Mouse (Mus musculus) spleen, adult 18-20 months (tissue): ENCODE data around the gene Nek11.
A peak's percentile ranks its signal among the peaks of the same experiment; 100 is the strongest.
"Not testable (repeated sequence)": the region's sequence is repeated elsewhere in the genome, so short reads cannot be mapped to it uniquely, and the experiment has no call there.

Experiments used
- DNase-seq, 2 experiments: peaks; one replicate each; pipeline ENCODE4 v3.0.0; 2022; ENCODE audit warnings: mixed read lengths in 2 of 2

Gene Nek11

GRCm38 (mm10) chr9:105134536-105134935 is 260.8 kb downstream of the Nek11 start:
- DNase-seq, result no peak

GRCm38 (mm10) chr9:105132002-105132367 is 263.3 kb downstream of the Nek11 start:
- no peak for DNase-seq

DNA sequence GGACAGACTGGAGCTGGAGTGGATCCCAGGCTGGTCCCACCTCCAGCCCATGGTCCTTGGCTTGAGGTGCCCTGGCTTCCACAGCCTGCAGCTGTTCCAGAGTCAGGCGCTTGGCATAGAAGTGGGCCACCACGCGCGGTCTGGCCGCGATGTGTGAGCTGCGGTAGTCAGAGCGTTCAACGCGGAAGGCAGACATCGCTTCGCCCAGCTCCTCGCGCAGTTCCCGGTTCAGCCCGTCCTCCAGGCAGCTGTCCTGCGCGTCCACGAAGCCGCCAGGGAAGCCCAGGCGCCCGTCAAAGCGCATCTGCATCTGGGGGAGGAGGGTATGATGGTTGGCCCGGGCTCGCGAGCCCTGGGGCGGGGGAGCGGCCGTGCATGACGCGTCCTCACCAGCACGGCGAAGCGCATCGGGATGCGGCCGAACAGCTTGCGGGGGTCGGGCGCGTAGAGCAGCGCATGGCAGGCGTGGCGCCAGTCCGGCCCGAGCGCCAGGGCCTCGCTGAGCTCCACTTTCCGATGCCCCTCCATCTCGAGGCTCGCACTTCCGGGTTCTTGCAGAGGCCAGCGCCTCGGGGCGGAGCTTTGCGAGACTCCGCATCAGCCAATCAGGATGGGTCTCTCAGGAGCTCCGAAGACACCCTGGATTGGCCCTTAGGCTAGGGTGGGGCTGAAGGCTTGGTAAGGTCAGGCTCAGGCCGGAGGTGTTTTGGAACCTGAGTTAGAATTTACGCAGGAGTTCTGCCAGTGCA is 263.9 kb downstream of the Nek11 start, which contains the start of gene Nudt16:
Nudt16 (minus strand) TSS at position 572 of the 749 bp plus-strand sequence.
- peak; percentile 85 to 86 for DNase-seq

DNA sequence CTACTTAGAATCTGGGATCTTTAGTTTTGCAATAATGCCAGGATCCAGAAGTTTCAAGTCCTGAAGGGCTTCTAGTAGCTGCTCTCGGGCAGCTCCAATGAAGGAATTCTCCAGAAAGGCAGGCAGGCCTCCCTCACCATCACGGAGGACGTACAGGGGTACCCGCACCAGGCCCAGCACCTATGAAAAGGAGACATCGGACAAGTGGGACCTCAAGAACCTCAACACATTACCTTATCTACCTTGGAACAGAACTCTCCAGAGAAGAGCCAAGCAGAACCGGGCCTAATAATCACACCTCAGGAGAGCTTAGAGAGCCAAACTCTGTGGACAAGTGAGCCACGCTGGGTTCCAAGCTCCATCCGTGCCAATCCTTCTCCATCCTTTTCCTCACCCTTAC is 265.0 kb downstream of the Nek11 start:
- no peak for DNase-seq

DNA sequence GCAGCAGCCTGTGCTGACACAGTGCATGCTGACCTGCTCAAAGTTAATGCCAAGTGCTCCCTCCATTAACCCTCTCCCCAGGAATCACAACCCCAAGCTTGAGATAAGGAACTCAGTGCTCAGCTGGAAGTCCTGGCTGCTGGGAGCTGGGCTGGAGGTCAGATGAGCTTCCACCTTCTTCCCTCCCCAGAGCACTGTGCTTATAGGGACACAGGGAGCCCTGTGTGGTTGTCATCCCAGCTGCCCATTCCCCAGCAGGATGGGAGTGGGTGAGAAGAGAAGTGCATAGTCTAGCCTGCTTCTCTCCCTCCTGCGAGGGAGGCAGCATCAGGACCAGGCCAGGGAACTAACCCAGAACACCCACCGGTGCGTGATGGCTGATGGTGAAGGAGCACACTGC is 270.1 kb downstream of the Nek11 start:
- DNase-seq, result not testable (repeated sequence)
